Mouse (Mus musculus): ENCODE measurements around the gene Rpl18a. TPM values are rescaled to one million over a fixed set of nuclear protein-coding genes. Genes with fewer than 3 reads are reported as not detected.

Rpl18a gene
- polyA plus RNA-seq, 1 experiment from 2014 or later, result 4,407 TPM

DNA sequence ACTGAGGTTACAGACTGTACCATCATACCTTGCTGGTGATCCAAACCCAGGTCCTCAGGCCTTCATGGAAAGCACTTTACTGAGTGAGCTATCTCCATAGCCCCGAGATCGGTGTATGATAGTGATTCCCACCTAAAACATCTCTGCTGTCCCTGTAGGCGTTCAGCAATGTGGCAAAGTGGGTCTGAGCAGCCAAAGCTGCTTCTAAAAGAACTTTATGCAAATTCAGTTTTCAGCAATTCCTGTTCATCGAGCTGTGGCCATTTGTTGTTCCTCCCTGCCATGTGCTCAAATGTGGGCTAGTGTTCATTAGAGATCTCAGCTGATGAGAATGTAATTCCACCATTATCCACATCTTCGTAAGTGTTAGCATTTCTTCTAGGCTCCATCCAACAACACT is 29.2 kb upstream of the Rpl18a start:
- Histone ChIP-seq H3K27me3 (replicated peaks; ENCODE audit: control insufficient read depth, insufficient read depth, low read length) (no peaks in the 10 kb centered on the region), H3K4me3 (ENCODE audit: low read length) (no peak overlapping the region), H3K4me1 (ENCODE audit: control insufficient read depth, insufficient read depth, low read length) (no peaks in the 10 kb centered on the region), H3K36me3 (ENCODE audit: control insufficient read depth, insufficient read depth, low read length) (no peaks in the 10 kb centered on the region; the same call in 1 of the 2 replicates), H3K27ac (ENCODE audit: low read length) (no peak overlapping the region), H3K4me2 (ENCODE audit: low read depth, low read length) (no peak overlapping the region), H3K9ac (ENCODE audit: low read depth, low read length) (no peak overlapping the region), H3K9me3 (ENCODE audit: control insufficient read depth, low read length) (no peaks in the 10 kb centered on the region)
- WGBS, result 91% methylated on average over 5 of the region's 5 CpGs
- ATAC-seq, result no peak

DNA sequence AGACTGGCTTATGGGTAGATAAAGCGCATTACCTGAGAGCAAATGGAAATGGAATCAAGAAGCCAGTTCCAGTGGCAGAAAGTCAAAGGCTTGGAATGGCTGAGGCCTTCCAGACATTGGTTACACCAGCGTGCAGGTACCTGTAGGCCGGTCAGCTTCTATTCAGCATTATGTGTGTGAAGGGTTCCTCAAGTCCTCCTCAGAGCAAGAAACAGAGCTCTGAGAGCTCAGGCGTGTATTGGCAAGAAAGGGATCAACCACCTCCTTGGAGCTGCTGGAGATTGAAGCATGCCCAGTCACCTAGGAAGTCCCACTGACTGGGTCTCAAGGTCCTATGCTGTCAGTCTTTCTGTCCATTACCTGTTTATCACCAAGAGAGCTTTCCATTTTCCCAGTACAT is 28.5 kb upstream of the Rpl18a start:
- Histone ChIP-seq H3K27ac (ENCODE audit: low read length) (no peak overlapping the region), H3K4me2 (ENCODE audit: low read depth, low read length) (no peak overlapping the region), H3K36me3 (ENCODE audit: control insufficient read depth, insufficient read depth, low read length) (no peaks in the 10 kb centered on the region; the same call in 1 of the 2 replicates), H3K4me1 (ENCODE audit: control insufficient read depth, insufficient read depth, low read length) (no peaks in the 10 kb centered on the region), H3K9ac (ENCODE audit: low read depth, low read length) (no peak overlapping the region), H3K9me3 (ENCODE audit: control insufficient read depth, low read length) (no peaks in the 10 kb centered on the region), H3K4me3 (ENCODE audit: low read length) (no peak overlapping the region), H3K27me3 (replicated peaks; ENCODE audit: control insufficient read depth, insufficient read depth, low read length) (no peaks in the 10 kb centered on the region)
- 90% methylated on average over 4 of the region's 4 CpGs for WGBS
- no peak for ATAC-seq

DNA sequence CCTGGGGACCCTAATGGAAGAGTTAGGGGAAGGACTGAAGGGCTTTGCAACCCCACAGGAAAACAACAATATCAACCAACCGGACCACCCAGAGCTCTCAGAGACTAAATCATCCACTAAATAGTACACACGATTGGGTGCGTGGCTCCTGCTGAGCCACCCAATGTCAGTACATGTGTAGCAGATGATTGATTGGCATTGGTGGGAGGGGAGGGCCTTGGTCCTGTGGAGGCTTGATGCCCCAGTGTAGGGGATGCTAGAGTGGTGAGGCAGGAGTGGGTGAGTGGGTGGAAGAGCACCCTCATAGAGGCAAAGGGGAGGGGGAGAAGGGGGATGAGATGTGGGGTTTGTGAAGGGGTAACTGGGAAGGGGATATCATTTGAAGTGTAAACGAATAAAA is 26.9 kb upstream of the Rpl18a start:
- Histone ChIP-seq H3K4me2 (ENCODE audit: low read depth, low read length) (no peak overlapping the region), H3K9me3 (ENCODE audit: control insufficient read depth, low read length) (no peaks in the 10 kb centered on the region), H3K9ac (ENCODE audit: low read depth, low read length) (no peak overlapping the region), H3K36me3 (ENCODE audit: control insufficient read depth, insufficient read depth, low read length) (no peaks in the 10 kb centered on the region; the same call in 1 of the 2 replicates), H3K4me3 (ENCODE audit: low read length) (no peak overlapping the region), H3K27ac (ENCODE audit: low read length) (no peak overlapping the region), H3K4me1 (ENCODE audit: control insufficient read depth, insufficient read depth, low read length) (no peaks in the 10 kb centered on the region), H3K27me3 (replicated peaks; ENCODE audit: control insufficient read depth, insufficient read depth, low read length) (no peaks in the 10 kb centered on the region)
- WGBS, result 84% methylated on average over 4 of the region's 4 CpGs
- ATAC-seq, result no peak

DNA sequence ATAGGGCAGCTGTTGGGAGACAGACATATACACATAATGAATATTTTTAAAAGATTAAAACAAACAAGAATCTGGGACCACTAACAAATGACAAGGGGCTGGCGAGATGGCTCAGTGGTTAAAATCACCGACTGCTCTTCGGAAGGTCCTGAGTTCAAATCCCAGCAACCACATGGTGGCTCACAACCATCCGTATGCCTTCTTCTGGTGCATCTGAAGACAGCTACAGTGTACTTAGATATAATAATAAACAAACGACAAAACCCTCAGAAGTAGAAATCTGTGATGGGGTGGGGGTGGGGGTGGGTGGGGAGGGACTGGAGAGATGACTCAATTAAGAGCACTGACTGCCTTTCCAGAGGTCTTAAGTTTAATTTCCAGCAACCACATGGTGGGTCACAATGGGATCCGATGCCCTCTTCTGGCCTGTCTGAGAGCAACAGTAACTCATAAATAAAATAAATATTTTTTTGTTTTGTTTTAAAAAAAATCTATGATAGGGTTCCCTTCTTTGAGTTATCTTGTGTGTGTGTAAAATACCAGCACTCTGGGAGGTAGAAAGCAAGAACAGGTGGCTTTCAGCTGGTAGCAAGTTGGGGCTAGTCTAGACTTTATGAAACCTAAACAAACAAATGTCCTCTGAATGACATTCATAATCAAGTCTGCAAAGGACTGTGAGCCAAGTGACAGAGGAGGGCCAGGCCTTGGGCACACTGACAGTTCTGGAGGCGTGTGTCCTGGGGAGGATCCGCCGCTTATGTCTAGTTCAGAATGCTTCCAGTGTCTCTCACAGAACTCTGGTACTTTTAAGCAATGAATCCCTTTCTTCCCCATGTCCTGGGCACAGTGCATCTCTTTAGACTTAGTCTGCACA is 23.1 kb upstream of the Rpl18a start:
- Histone ChIP-seq H3K9me3 (ENCODE audit: control insufficient read depth, low read length) (no peaks in the 10 kb centered on the region), H3K9ac (ENCODE audit: low read depth, low read length) (no peak overlapping the region), H3K27me3 (replicated peaks; ENCODE audit: control insufficient read depth, insufficient read depth, low read length) (no peaks in the 10 kb centered on the region), H3K4me3 (ENCODE audit: low read length) (no peak overlapping the region), H3K4me1 (ENCODE audit: control insufficient read depth, insufficient read depth, low read length) (no peaks in the 10 kb centered on the region), H3K4me2 (ENCODE audit: low read depth, low read length) (no peak overlapping the region), H3K27ac (ENCODE audit: low read length) (no peak overlapping the region), H3K36me3 (ENCODE audit: control insufficient read depth, insufficient read depth, low read length) (peaks cover 15% of the 10 kb centered on the region)
- ATAC-seq, result no peak
- 80% methylated on average over 9 of the region's 9 CpGs for WGBS

DNA sequence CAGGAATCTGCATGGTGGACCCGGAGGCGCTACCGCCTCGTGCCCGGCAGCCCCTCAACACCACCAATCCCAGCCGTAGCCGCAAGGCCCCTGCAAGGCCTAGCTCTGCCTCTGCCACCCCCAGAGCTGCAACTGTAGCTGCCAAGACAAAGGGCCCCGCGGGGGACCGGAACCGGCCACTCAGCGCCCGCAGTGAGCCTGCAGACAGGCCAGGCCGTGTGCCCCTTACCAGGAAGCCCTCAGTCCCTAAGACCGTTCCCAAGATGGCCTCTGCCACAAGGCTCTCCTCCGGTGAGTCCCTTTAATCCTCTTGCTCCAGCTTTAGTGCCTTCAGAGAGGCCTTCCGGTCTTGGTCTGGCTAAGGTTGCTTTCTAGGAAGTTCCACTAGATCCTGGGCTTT is 17.5 kb upstream of the Rpl18a start:
- H3K4me3 ChIP-seq (ENCODE audit: low read length), result no peak overlapping the region
- H3K4me2 ChIP-seq (ENCODE audit: low read depth, low read length), result no peak overlapping the region
- peaks cover 36% of the 10 kb centered on the region for H3K36me3 ChIP-seq (ENCODE audit: control insufficient read depth, insufficient read depth, low read length)
- H3K4me1 ChIP-seq (ENCODE audit: control insufficient read depth, insufficient read depth, low read length), result no peaks in the 10 kb centered on the region
- no peak for ATAC-seq
- H3K27me3 ChIP-seq (replicated peaks; ENCODE audit: control insufficient read depth, insufficient read depth, low read length), result no peaks in the 10 kb centered on the region
- no peak overlapping the region for H3K27ac ChIP-seq (ENCODE audit: low read length)
- no peak overlapping the region for H3K9ac ChIP-seq (ENCODE audit: low read depth, low read length)
- H3K9me3 ChIP-seq (ENCODE audit: control insufficient read depth, low read length), result no peaks in the 10 kb centered on the region
- WGBS, result 93% methylated on average over 17 of the region's 17 CpGs

DNA sequence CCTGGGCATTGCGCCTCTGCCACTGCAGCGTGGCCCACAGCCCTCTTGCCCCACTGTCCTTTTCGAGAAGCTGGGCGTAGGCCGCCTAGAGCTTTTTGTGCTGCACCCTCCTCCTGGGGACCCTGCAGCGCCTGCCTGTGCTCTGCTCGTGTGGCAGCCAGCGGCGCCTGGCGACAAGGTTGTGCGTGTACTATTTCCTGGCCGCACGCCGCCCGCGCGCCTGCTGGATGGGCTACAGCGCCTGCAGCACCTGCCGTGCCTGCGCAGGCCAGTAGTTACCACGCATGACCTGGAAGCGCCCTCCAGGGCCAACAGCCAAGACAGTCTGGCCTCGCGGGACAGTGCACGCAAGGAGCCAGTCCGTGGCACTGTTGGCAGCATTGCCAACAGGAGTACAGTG is 16.3 kb upstream of the Rpl18a start:
- Histone ChIP-seq H3K4me3 (ENCODE audit: low read length) (no peak overlapping the region), H3K36me3 (ENCODE audit: control insufficient read depth, insufficient read depth, low read length) (peaks cover 35% of the 10 kb centered on the region), H3K27me3 (replicated peaks; ENCODE audit: control insufficient read depth, insufficient read depth, low read length) (no peaks in the 10 kb centered on the region), H3K4me2 (ENCODE audit: low read depth, low read length) (no peak overlapping the region), H3K4me1 (ENCODE audit: control insufficient read depth, insufficient read depth, low read length) (no peaks in the 10 kb centered on the region), H3K9me3 (ENCODE audit: control insufficient read depth, low read length) (no peaks in the 10 kb centered on the region), H3K9ac (ENCODE audit: low read depth, low read length) (no peak overlapping the region), H3K27ac (ENCODE audit: low read length) (no peak overlapping the region)
- WGBS, result 93% methylated on average over 26 of the region's 26 CpGs
- no peak for ATAC-seq

DNA sequence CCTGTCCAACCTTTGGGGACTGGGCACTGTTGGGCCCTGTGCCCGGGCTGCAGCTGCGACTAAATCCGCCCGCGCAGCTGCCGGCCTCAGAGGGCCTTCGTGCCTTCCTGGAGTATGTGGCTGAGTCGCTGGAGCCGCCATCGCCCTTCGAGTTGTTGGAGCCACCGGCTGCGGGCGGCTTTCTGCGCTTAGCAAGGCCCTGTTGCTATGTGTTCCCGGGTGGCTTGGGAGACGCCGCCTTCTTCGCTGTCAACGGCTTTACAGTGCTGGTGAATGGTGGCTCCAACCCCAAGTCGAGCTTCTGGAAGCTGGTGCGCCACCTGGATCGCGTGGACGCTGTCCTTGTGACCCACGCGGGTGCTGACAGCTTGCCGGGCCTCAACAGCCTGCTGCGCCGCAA is 15.7 kb upstream of the Rpl18a start:
- H3K4me2 ChIP-seq (ENCODE audit: low read depth, low read length), result no peak overlapping the region
- H3K9ac ChIP-seq (ENCODE audit: low read depth, low read length), result no peak overlapping the region
- no peak overlapping the region for H3K27ac ChIP-seq (ENCODE audit: low read length)
- H3K36me3 ChIP-seq (ENCODE audit: control insufficient read depth, insufficient read depth, low read length), result peaks cover 30% of the 10 kb centered on the region
- H3K4me1 ChIP-seq (ENCODE audit: control insufficient read depth, insufficient read depth, low read length), result no peaks in the 10 kb centered on the region
- ATAC-seq, result no peak
- 92% methylated on average over 30 of the region's 30 CpGs for WGBS
- no peaks in the 10 kb centered on the region for H3K27me3 ChIP-seq (replicated peaks; ENCODE audit: control insufficient read depth, insufficient read depth, low read length)
- H3K9me3 ChIP-seq (ENCODE audit: control insufficient read depth, low read length), result no peaks in the 10 kb centered on the region
- no peak overlapping the region for H3K4me3 ChIP-seq (ENCODE audit: low read length)

DNA sequence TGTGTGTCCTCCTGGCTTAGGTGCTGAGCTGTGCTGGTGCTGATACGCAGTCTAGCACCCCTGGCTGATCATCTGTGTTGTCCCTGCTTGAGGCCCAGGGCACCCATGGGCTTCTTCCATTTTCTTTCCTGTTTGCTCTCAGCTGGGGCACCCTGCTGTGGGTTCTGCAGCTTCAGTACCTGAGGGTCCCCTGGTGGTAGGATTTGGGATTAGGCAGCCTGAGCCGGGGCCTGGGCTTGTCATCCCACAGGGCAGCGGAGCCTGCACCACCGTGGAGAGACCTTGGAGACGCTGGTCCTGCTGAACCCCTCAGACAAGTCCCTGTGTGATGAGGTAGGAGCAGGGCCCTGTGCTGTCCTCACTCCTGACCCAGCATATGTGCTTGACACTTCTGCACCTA is 14.4 kb upstream of the Rpl18a start:
- Histone ChIP-seq H3K9me3 (ENCODE audit: control insufficient read depth, low read length) (no peaks in the 10 kb centered on the region), H3K36me3 (ENCODE audit: control insufficient read depth, insufficient read depth, low read length) (peaks cover 21% of the 10 kb centered on the region), H3K4me3 (ENCODE audit: low read length) (no peak overlapping the region), H3K4me1 (ENCODE audit: control insufficient read depth, insufficient read depth, low read length) (peaks cover 6% of the 10 kb centered on the region), H3K4me2 (ENCODE audit: low read depth, low read length) (no peak overlapping the region), H3K27me3 (replicated peaks; ENCODE audit: control insufficient read depth, insufficient read depth, low read length) (no peaks in the 10 kb centered on the region), H3K27ac (ENCODE audit: low read length) (no peak overlapping the region), H3K9ac (ENCODE audit: low read depth, low read length) (no peak overlapping the region)
- 75% methylated on average over 5 of the region's 5 CpGs for WGBS
- ATAC-seq, result no peak

DNA sequence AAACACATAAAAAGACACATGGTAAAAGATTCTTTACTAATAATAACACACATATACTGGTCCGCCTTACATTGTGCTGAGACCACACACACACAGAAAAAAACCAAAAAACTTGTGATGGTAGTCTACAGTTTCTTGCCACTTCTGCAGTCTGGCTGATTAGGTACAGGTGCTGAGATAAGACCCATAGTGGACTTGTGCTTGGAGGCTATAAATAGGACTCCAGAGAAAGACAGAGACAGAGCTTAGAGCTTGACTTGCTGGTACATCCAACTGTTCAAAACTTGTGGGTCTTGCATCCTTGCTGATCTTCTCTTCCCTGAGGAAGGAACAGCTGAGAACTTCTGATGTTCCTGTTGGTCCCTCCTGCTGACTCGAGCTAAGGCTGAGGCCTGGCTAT is 10.3 kb upstream of the Rpl18a start:
- Histone ChIP-seq H3K4me2 (ENCODE audit: low read depth, low read length) (no peak overlapping the region), H3K9me3 (ENCODE audit: control insufficient read depth, low read length) (no peaks in the 10 kb centered on the region), H3K27me3 (replicated peaks; ENCODE audit: control insufficient read depth, insufficient read depth, low read length) (no peaks in the 10 kb centered on the region), H3K9ac (ENCODE audit: low read depth, low read length) (no peak overlapping the region), H3K4me1 (ENCODE audit: control insufficient read depth, insufficient read depth, low read length) (peaks cover 11% of the 10 kb centered on the region), H3K36me3 (ENCODE audit: control insufficient read depth, insufficient read depth, low read length) (peaks cover 3% of the 10 kb centered on the region), H3K27ac (ENCODE audit: low read length) (no peak overlapping the region), H3K4me3 (ENCODE audit: low read length) (no peak overlapping the region)
- 87% methylated on average over 2 of the region's 2 CpGs for WGBS
- ATAC-seq, result no peak
